Mouse (Mus musculus) spleen, adult 2 months (tissue): ENCODE results near the gene Scn8a. TPM values are rescaled to one million over a fixed set of nuclear protein-coding genes. Genes with fewer than 3 reads are reported as not detected.

Experiments used
- DNase-seq, 2 experiments: peaks; one replicate each; pipeline versions ENCODE4 v3.0.0 to v3.0.0-alpha.2; 2012 to 2021; ENCODE audit warnings: low spot score in 2 of 2, low read depth in 1 of 2
- H3K27ac ChIP-seq: fragments of 200-500 bp; 2 replicates; pipeline ENCODE4 v1.5.1; 2012; ENCODE audit warnings: low read length, inconsistent platforms; ENCODE audit not compliant: insufficient read depth
- H3K27me3 ChIP-seq: fragments of 200-500 bp; 2 replicates; pipeline ENCODE4 v1.6.1; 2012; ENCODE audit warnings: mild to moderate bottlenecking, moderate library complexity, low read length, inconsistent platforms; ENCODE audit not compliant: control insufficient read depth, insufficient read depth
- H3K36me3 ChIP-seq: fragments of 200-500 bp; 2 replicates; pipeline ENCODE4 v1.6.1; 2012; ENCODE audit warnings: mild to moderate bottlenecking, low read length, inconsistent platforms; ENCODE audit not compliant: control insufficient read depth, insufficient read depth
- H3K4me1 ChIP-seq: fragments of 200-500 bp; 2 replicates; pipeline ENCODE4 v1.6.1; 2011; ENCODE audit warnings: inconsistent platforms; ENCODE audit not compliant: control insufficient read depth, insufficient read depth, insufficient read length
- H3K4me3 ChIP-seq: fragments of 200-500 bp; 2 replicates; pipeline ENCODE4 v1.5.1; 2011; ENCODE audit warnings: mild to moderate bottlenecking, inconsistent platforms; ENCODE audit not compliant: insufficient read depth, insufficient read length; ENCODE audit errors: extremely low read depth
- CTCF ChIP-seq: fragments of 200-500 bp; IDR thresholded peaks from 2 replicates; pipeline ENCODE4 v1.5.1; 2011; ENCODE audit warnings: mild to moderate bottlenecking, inconsistent platforms; ENCODE audit not compliant: insufficient read depth, insufficient read length, insufficient replicate concordance; ENCODE audit errors: extremely low read depth
- POLR2A ChIP-seq: fragments of 200-500 bp; IDR thresholded peaks from 2 replicates; pipeline ENCODE4 v1.6.1; 2011; ENCODE audit warnings: low read depth, low read length, inconsistent platforms
- WGBS: fragments of 180-500 bp; shearing (Covaris S2); methylation state at CpG from one replicate; pipeline ENCODE4 v1.1.7; 2018; 5-methylcytosine and 5-hydroxymethylcytosine counted together
- polyA plus RNA-seq: library from polyadenylated mRNA; depleted of rRNA; stranded (reverse); fragments of >200 nt; gene quantifications from 2 replicates; pipeline ENCODE4 v1.2.3, GENCODE M21; 2012

Gene Scn8a
- polyA plus RNA-seq, 1 experiment, result 0.54 TPM

DNA sequence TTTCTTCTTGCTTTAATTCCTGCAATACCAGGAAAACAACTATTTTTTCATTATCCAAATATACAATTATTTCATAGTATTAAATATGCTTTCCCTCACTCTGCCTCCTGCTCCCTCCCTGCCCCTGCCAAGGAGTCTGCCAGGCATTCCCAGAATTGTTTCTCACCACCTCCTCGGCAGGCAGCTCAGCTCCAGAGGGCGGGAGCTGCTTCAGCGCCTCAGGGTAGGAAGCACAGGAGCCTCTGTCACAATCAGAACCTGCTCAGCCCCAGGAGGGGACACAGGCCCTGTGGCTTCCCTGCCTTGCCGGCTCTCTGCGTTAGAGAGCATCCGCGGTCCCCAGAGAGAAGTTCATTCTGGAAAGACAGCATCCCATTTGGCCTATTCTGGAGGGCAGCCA, 36.9 kb upstream of the Scn8a start:
- TF ChIP-seq CTCF, result no peak
- TF ChIP-seq POLR2A, result no peak
- no peaks in the 10 kb centered on the region for H3K4me1 ChIP-seq
- H3K36me3 ChIP-seq, result no peaks in the 10 kb centered on the region
- no peak for DNase-seq
- H3K27ac ChIP-seq, result no peak overlapping the region
- no peak overlapping the region for H3K4me3 ChIP-seq
- H3K27me3 ChIP-seq, result no peaks in the 10 kb centered on the region
- 50% methylated on average over 7 of the region's 7 CpGs for WGBS

DNA sequence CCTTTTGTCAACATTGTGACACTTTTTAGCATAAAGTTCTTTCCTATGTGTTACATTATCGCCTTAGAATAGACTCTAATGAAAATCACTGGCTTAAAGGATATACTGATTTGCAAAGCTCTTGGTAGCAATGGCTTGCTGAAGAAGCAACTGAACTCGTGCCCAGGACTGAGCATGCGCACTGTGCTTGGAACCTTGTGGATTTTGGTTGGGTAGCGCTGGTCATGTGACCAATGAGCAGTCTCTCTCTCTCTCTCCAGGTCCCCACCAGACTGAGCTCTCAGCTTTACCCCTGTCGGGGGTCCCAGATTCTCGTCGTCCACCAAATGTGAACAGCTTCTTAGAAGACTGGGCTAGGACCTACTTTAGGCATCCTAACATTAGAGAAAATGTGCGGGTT, 32.9 kb upstream of the Scn8a start:
- no peak for DNase-seq
- Histone ChIP-seq H3K27me3 (no peaks in the 10 kb centered on the region), H3K27ac (no peak overlapping the region), H3K4me1 (no peaks in the 10 kb centered on the region), H3K36me3 (no peaks in the 10 kb centered on the region), H3K4me3 (no peak overlapping the region)
- WGBS, result 78% methylated on average over 8 of the region's 8 CpGs
- TF ChIP-seq POLR2A (no peak), CTCF (no peak)

DNA sequence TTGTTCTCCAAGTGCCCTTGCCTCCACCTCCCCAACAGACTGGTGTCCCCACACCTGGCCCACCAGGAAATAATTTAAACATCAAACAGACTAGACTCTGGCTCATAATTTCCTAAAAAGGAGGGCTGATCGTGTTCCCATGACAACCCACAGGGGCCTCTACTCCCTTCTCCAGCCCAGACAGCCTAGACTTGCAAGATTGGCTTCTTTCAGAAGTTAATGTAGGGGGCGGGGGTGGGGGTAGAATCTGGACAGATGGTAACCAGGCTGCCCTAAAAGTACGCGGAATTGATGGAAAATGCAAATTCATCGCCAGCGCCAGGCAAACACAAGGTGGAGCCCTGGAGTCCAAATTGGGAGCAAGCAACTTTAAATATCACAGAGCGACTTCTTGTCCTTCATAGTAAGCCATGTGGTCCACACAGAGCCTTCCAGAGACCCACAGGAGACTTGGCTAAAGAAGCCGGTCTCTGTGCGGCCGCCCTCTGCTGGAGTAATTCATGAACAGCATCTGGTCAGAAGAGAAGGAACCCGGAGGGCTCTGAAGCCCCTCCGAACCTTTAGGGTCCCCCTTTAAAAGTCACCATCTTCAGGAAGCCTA, 31.0 kb upstream of the Scn8a start:
- DNase-seq, result peak in 1 of 2 experiments; percentile 36
- TF ChIP-seq POLR2A, result no peak
- peak; percentile 17; the same call in 1 of the 2 replicates for TF ChIP-seq CTCF
- 40% methylated on average over 12 of the region's 12 CpGs for WGBS
- no peaks in the 10 kb centered on the region for H3K27me3 ChIP-seq
- no peaks in the 10 kb centered on the region for H3K36me3 ChIP-seq
- no peaks in the 10 kb centered on the region for H3K4me1 ChIP-seq
- H3K4me3 ChIP-seq, result no peak overlapping the region
- H3K27ac ChIP-seq, result no peak overlapping the region

DNA sequence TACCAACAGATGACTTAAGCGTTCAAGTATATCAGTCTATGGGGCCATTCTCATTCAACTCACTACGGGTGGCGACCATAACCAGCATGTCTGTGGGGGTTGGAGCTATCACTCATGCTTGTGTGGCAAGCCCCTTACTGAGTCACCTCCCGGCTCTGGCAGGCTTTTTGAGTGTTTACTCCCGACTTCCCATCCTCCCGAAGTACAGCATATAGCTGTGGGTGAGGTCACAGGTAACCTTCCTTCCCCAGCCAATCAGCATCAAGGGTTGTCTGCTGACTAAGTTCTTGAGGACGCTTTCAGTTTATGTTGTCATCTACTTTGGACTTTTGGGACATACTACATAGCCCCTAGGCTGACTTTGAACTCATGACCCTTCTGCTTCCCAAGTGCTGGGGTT, 25.3 kb upstream of the Scn8a start:
- Histone ChIP-seq H3K27ac (peak overlapping the region; percentile 81; the same call in 1 of the 2 replicates), H3K4me1 (peaks cover 2% of the 10 kb centered on the region; the same call in 1 of the 2 replicates), H3K4me3 (no peak overlapping the region), H3K27me3 (no peaks in the 10 kb centered on the region), H3K36me3 (no peaks in the 10 kb centered on the region)
- no peak for DNase-seq
- TF ChIP-seq POLR2A, result no peak
- TF ChIP-seq CTCF, result no peak
- 84% methylated on average over 7 of the region's 7 CpGs for WGBS

DNA sequence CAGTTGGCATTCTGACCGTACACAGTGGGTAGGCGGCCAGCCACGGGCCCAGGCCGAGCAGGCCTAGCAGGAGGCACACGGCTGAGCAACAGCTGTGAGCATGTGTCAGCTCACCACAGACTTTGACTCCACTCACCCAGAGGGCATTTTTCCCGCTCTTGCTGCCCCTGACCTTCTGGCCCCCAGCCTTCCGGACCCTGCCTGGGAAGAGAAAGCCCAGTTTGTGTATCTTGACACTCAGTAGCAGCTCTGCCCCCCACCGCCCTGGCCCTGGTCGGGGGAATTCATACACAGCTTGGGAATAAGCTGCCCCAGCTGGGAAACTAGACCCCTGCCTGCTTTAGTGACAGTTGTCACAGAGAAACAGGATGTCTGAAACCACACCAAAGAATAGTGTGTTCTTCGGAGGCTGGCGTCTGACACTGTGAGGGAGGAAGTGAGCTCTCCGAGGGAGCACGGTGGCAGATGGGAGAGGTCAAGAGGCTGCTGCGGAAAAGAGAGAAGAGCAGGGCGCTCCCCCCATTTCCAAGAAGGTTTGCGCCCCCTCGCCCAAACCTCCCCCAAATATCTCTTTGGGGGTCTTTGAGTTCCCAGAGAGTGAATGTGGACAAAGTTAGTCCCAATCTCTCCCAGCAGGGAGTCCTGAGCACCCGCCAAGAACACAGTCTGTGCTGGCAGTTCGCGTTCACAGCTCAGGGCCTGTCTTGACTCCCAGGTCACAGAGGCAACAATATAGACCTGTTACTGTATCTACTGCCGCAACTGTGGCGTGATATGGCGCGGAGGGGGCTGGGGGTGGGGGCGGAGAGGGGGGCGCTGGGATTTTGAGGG, 24.4 kb upstream of the Scn8a start:
- Histone ChIP-seq H3K36me3 (no peaks in the 10 kb centered on the region), H3K27me3 (no peaks in the 10 kb centered on the region), H3K27ac (peak overlapping the region; percentile 81), H3K4me1 (peaks cover 2% of the 10 kb centered on the region; the same call in 1 of the 2 replicates), H3K4me3 (no peak overlapping the region)
- no peak for TF ChIP-seq POLR2A
- no peak for TF ChIP-seq CTCF
- DNase-seq, result peak; percentile 29 to 45
- 30% methylated on average over 26 of the region's 26 CpGs for WGBS

DNA sequence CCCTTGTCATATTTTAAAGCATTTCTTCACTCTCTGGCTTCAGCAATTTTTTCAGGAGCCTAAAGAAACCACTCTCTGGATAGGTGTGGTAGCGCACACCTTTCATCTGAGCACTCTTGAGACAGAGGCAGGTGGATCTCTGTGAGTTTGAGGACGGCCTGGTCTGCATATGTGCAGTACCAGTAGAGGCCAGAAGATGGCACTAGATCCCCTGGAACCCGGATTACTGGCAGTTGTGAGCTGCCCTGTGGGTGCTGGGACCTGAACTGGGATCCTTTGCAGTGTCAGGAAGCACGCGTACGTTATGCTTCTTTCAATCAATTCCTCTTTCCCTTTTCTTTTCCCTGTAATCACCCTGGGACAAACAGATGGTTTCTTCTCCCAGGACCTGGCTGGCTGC, 22.5 kb upstream of the Scn8a start:
- Histone ChIP-seq H3K27me3 (no peaks in the 10 kb centered on the region), H3K36me3 (no peaks in the 10 kb centered on the region), H3K4me3 (no peak overlapping the region), H3K27ac (no peak overlapping the region), H3K4me1 (peaks cover 2% of the 10 kb centered on the region; the same call in 1 of the 2 replicates)
- no peak for TF ChIP-seq POLR2A
- TF ChIP-seq CTCF, result no peak
- WGBS, result 83% methylated on average over 6 of the region's 6 CpGs
- DNase-seq, result no peak

DNA sequence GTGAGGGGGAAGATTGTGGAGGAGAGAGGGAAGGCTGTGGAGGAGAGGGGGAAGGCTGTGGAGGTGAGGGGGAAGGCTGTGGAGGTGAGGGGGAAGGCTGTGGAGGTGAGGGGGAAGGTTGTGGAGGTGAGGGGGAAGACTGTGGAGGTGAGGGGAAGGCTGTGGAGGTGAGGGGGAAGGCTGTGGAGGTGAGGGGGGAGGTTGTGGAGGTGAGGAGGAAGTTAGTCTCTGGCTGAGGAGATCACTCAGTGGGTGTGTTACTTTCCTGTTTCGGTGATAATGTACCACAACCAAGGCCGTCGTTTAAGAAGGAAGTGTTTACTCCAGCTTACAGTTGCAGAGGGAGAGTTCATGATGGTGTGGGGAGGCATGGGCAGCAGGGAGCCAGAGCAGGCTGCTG, 12.1 kb upstream of the Scn8a start:
- WGBS, result 6% methylated on average over 3 of the region's 3 CpGs
- Histone ChIP-seq H3K36me3 (no peaks in the 10 kb centered on the region), H3K4me3 (no peak overlapping the region), H3K4me1 (no peaks in the 10 kb centered on the region), H3K27ac (no peak overlapping the region), H3K27me3 (no peaks in the 10 kb centered on the region)
- no peak for DNase-seq
- no peak for TF ChIP-seq CTCF
- TF ChIP-seq POLR2A, result no peak
